Mouse (Mus musculus) limb, embryonic 14.5 days (tissue): ENCODE results near the gene Ttc34. TPM values are rescaled to one million over a fixed set of nuclear protein-coding genes. Genes with fewer than 3 reads are reported as not detected.
A peak's percentile ranks its signal among the peaks of the same experiment; 100 is the strongest.

Experiments
- ATAC-seq: fragments of 200-750 bp; cut with Nextera tagmentation; 2 replicates; pipeline ENCODE4 v1.8.0; 2017; ENCODE audit warnings: low read depth, moderate number of reproducible peaks, moderate TSS enrichment; ENCODE audit not compliant: low FRiP score
- DNase-seq: peaks from one replicate; pipeline ENCODE4 v3.0.0-alpha.2; 2015; ENCODE audit warnings: low spot score
- H3K27ac ChIP-seq: fragments of 300-500 bp; sonication (generic); replicated peaks from 2 replicates; pipeline ENCODE4 v1.5.1; 2014; ENCODE audit warnings: low read depth, mild to moderate bottlenecking, low read length, moderate library complexity, mixed read lengths
- H3K27me3 ChIP-seq: fragments of 300-500 bp; sonication (generic); 2 replicates; pipeline ENCODE4 v1.6.1; 2014; ENCODE audit warnings: low read length, mixed read lengths; ENCODE audit not compliant: control insufficient read depth, insufficient read depth
- H3K36me3 ChIP-seq: fragments of 300-500 bp; sonication (generic); 2 replicates; pipeline ENCODE4 v1.6.1; 2014; ENCODE audit warnings: mild to moderate bottlenecking, low read length, moderate library complexity, mixed read lengths; ENCODE audit not compliant: control insufficient read depth, insufficient read depth
- H3K4me1 ChIP-seq: fragments of 300-500 bp; sonication (generic); 2 replicates; pipeline ENCODE4 v1.6.1; 2014; ENCODE audit warnings: antibody characterized with exemption, low read length, mixed read lengths; ENCODE audit not compliant: control insufficient read depth, insufficient read depth
- H3K4me2 ChIP-seq: fragments of 300-500 bp; sonication (generic); replicated peaks from 2 replicates; pipeline ENCODE4 v1.6.1; 2014; ENCODE audit warnings: low read depth, mild to moderate bottlenecking, low read length, moderate library complexity; ENCODE audit not compliant: severe bottlenecking
- H3K4me3 ChIP-seq: fragments of 300-500 bp; sonication (generic); replicated peaks from 2 replicates; pipeline ENCODE4 v1.5.1; 2014; ENCODE audit warnings: low read length
- H3K9ac ChIP-seq: fragments of 300-500 bp; sonication (generic); 2 replicates; pipeline ENCODE4 v1.6.1; 2014; ENCODE audit warnings: mild to moderate bottlenecking, low read depth, low read length, moderate library complexity; ENCODE audit not compliant: severe bottlenecking
- H3K9me3 ChIP-seq: fragments of 300-500 bp; sonication (generic); 2 replicates; pipeline ENCODE4 v1.6.1; 2016; ENCODE audit warnings: low read length; ENCODE audit not compliant: control insufficient read depth
- POLR2A ChIP-seq: fragments of 200-500 bp; IDR thresholded peaks from 2 replicates; pipeline ENCODE4 v1.8.0; 2012; ENCODE audit warnings: inconsistent platforms, mild to moderate bottlenecking, moderate library complexity, borderline replicate concordance; ENCODE audit not compliant: insufficient read depth, insufficient read length; ENCODE audit errors: extremely low read depth
- WGBS: fragments of 180-500 bp; shearing (Covaris S2); extraction: QIAGEN DNeasy Blood & Tissue Kit; methylation state at CpG from one replicate; pipeline ENCODE4 v1.1.7; 2014; 5-methylcytosine and 5-hydroxymethylcytosine counted together
- polyA plus RNA-seq, 2 experiments: library from polyadenylated mRNA; depleted of rRNA in 1 of 2; stranded (reverse) in 1 of 2; unstranded in 1 of 2; fragments of >200 nt; fragmentation: Nextera tagmentation in 1 of 2; extraction: Ambion mirVana in 1 of 2; gene quantifications; 2 replicates each; pipeline versions ENCODE4 v1.2.1 to v1.2.3; 2012 to 2014

Ttc34 gene
- polyA plus RNA-seq, 2 experiments = 0.09 to 0.10 TPM

- H3K4me3 ChIP-seq = peak overlapping the region; percentile 58
- no peak for ATAC-seq
- no peak for TF ChIP-seq POLR2A
- H3K4me1 ChIP-seq = peaks cover 14% of the 10 kb centered on the region
- H3K9me3 ChIP-seq = no peaks in the 10 kb centered on the region
- peak overlapping the region; percentile 94 for H3K4me2 ChIP-seq
- no peaks in the 10 kb centered on the region for H3K27me3 ChIP-seq
- no peaks in the 10 kb centered on the region for H3K36me3 ChIP-seq
- no peak overlapping the region for H3K27ac ChIP-seq
- DNase-seq = no peak
- WGBS = 73% methylated on average over 6 of the region's 6 CpGs
- H3K9ac ChIP-seq = peak overlapping the region; percentile 65
Observed at GRCm38 (mm10) chr4:154897676-154898465, 60.6 kb downstream of the Ttc34 start.

- peak within 1 kb of the TSS; percentile 58 for H3K4me3 ChIP-seq
- DNase-seq = peak; percentile 92
- H3K4me1 ChIP-seq = peaks cover 14% of the 10 kb centered on the region
- WGBS = 2% methylated on average over 42 of the region's 43 CpGs
- no peaks in the 10 kb centered on the region for H3K27me3 ChIP-seq
- peak within 1 kb of the TSS; percentile 94 for H3K4me2 ChIP-seq
- H3K27ac ChIP-seq = peak within 1 kb of the TSS; percentile 68
- H3K9me3 ChIP-seq = no peaks in the 10 kb centered on the region
- TF ChIP-seq POLR2A = peak; percentile 23; the same call in 1 of the 2 replicates
- H3K9ac ChIP-seq = peak within 1 kb of the TSS; percentile 65
- no peaks in the 10 kb centered on the region for H3K36me3 ChIP-seq
- peak; percentile 98 for ATAC-seq
Observed at GRCm38 (mm10) chr4:154898506-154899446, 61.5 kb downstream of the Ttc34 start, which contains the start of gene Fam213b. Gene Fam213b (minus strand): TSS chr4:154899135.

- no peak for TF ChIP-seq POLR2A
- 79% methylated on average over 2 of the region's 2 CpGs for WGBS
- H3K36me3 ChIP-seq = no peaks in the 10 kb centered on the region
- no peak overlapping the region for H3K4me2 ChIP-seq
- H3K9me3 ChIP-seq = no peaks in the 10 kb centered on the region
- H3K27me3 ChIP-seq = no peaks in the 10 kb centered on the region
- H3K27ac ChIP-seq = no peak overlapping the region
- no peak overlapping the region for H3K9ac ChIP-seq
- ATAC-seq = no peak
- no peak for DNase-seq
- H3K4me1 ChIP-seq = peaks cover 13% of the 10 kb centered on the region
- H3K4me3 ChIP-seq = no peak overlapping the region
Observed at GRCm38 (mm10) chr4:154902371-154902770, 65.1 kb downstream of the Ttc34 start.

- no peaks in the 10 kb centered on the region for H3K27me3 ChIP-seq
- H3K36me3 ChIP-seq = no peaks in the 10 kb centered on the region
- DNase-seq = peak; percentile 95
- H3K4me1 ChIP-seq = peaks cover 3% of the 10 kb centered on the region; the same call in 1 of the 2 replicates
- 1% methylated on average over 16 of the region's 16 CpGs for WGBS
- no peaks in the 10 kb centered on the region for H3K9me3 ChIP-seq
- H3K27ac ChIP-seq = no peak overlapping the region
- ATAC-seq = peak; percentile 93
- TF ChIP-seq POLR2A = no peak
- peak overlapping the region; percentile 53 for H3K9ac ChIP-seq
- H3K4me3 ChIP-seq = peak overlapping the region; percentile 45
- H3K4me2 ChIP-seq = peak overlapping the region; percentile 77
Observed at GRCm38 (mm10) chr4:154904185-154905071, 67.2 kb downstream of the Ttc34 start.
